Mouse (Mus musculus) adrenal gland, postnatal 4 days (tissue): ENCODE data around the gene Sema5b. TPM values are rescaled to one million over a fixed set of nuclear protein-coding genes. Genes with fewer than 3 reads are reported as not detected.
"Not testable (repeated sequence)": the region's sequence is repeated elsewhere in the genome, so short reads cannot be mapped to it uniquely, and the experiment has no call there.

ENCODE experiments used
- DNase-seq, 2 experiments: peaks; one replicate each; pipeline ENCODE4 v3.0.0; 2021 to 2022; ENCODE audit warnings: low spot score in 2 of 2, mixed read lengths in 2 of 2
- total RNA-seq, 2 experiments: library from RNA; stranded (reverse); gene quantifications; 2 replicates each; pipeline ENCODE4 v1.2.3; 2021

Sema5b gene
- total RNA-seq, 2 experiments from 2014 or later, result 11.1 to 11.7 TPM

GRCm38 (mm10) chr16:35547966-35548365 lies 7.0 kb downstream of the Sema5b start:
- DNase-seq, result no peak

- DNase-seq, result no peak
Measured at GRCm38 (mm10) chr16:35549354-35549753, 8.4 kb downstream of the Sema5b start.

DNA sequence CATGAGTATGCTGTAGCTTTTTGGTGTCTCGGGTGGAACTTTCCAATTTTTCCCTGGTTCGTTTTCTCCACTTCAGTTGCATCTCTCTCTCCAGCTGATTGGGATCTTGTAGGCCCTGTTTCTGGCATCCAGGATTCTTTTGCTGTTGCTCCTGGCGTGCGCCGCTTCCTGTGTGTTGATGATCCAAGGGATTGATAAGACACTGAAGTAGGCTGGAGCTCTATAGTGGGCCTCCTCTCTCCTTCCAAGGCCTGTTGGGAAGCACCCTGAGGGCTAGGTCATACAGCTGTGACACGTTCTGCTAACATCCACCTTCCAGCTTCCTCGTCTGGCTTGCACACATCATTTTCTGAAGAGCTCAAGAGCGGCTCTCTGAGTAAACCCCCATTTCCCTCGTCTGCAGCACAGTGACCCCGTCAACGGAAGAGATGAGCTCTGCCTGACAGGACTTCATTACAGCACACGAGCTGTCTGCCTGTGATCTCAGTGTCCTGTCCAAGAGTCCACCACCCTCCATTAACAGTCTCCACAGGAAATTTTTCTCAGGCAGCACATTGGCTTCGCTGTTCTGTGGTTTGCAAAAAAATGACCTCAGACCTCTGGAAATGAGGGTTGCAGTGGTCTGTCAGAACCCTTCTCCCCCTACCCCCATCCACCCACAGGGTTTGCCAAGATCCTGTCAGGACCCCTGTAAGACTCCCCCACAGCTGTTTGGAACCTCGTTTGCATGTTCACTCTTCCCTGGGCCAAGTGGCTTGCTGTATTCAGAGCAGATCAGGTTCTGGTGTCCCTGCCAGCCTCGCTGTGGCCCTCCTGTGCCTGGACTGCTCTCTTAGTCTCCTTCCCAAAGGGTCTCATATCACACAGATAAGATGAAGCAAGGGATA lies 14.9 kb downstream of the Sema5b start:
- DNase-seq, result no peak

DNA sequence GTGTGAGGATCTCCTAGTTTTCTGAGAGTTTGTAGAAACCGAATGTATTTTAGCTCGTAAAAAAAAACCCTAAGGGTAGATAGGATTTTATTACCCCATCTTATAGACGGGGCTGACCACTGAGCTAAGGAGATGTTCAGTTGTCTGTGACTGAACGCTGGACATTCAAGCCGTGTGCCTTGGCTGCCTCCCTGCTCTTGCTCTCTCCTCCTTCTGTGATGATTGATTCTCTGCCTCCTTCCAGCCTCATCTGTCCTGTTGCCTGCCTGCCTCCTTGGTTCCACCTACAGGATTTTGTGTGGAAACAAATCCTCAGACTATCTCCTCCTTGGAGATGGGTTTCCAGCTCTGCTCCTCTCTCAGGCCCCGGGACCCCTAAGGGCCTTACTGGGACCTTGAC lies 16.1 kb downstream of the Sema5b start:
- DNase-seq, result no peak

DNA sequence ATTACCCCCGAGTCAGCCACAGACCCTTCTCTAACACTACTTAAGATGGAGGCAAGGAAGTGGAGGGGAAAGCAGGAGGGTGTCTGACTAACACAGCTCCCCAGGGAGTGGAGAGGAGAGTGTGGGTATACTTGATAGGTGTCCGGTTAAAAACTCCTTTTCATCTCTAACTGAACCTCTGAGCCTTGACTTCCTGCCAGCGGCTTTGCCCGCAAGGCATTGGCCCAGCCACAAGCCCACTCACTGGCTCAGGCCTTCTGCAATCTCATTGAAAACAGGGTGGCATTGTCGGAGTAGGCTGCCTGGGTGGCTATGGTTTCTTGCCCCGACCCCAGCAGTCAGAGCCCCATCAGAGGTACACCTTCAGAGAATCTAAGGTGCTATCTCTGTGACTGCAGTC lies 20.6 kb downstream of the Sema5b start:
- no peak for DNase-seq

GRCm38 (mm10) chr16:35564246-35564905 lies 23.4 kb downstream of the Sema5b start:
- no peak for DNase-seq

- not testable (repeated sequence) for DNase-seq
Measured at GRCm38 (mm10) chr16:35565601-35566000, 24.7 kb downstream of the Sema5b start.

DNA sequence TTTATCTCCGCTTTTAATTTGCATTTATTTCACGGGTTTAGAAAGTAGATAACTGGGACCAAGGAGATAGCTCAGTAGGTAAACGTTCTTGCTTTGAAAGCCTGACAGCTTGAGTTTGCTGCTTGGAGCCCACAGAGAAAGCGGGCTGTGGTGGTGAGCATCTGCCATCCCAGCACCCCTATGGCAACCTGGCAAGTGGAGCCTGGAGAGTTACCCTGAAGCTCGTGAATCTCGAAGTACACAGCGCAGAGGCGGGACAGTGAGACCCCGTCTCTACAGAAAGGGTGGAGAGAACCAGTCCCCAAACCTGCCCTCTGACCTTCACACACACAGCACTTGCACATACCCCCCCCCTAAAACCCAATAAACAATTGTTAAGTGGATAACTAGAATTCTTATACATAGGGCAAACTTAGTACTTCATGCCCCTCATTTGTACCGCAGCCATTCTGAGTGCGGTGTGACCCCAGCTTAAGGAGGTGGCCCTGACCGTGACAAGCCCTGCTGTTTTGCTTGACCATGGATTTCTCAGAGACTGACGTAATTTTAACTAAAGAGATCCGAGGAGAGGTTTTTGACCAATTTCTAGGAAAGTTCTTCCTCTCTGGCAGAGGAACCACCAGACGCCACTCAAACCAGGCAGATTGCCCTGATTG lies 27.4 kb downstream of the Sema5b start:
- no peak for DNase-seq

DNA sequence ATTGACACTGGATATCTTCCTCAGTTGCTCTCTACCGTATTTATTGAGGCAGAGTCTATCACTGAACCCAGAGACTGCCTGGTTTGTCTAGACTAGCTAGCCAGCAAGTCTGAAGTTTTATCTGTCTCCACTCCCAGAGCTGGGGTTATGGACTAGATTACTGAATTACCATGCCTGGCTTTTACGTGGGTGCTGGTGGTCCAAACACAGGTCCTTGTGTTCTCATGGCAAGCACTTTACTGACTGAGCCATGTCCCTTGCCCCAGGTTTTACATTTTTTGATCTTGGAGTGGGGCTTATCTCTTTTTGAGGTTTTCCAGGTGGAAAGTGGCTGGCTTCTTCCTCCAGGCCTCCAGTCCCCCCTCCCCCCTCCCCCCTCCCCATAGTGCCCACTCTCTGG lies 28.4 kb downstream of the Sema5b start:
- no peak for DNase-seq

- DNase-seq, result no peak
Measured at GRCm38 (mm10) chr16:35569758-35570157, 28.8 kb downstream of the Sema5b start.

- DNase-seq, result no peak
Measured at GRCm38 (mm10) chr16:35570627-35571026, 29.7 kb downstream of the Sema5b start.

GRCm38 (mm10) chr16:35573586-35573985 lies 32.6 kb downstream of the Sema5b start:
- DNase-seq, result no peak

- peak in 1 of 2 experiments; percentile 9 for DNase-seq
Measured at GRCm38 (mm10) chr16:35577181-35577941, 36.4 kb downstream of the Sema5b start.

DNA sequence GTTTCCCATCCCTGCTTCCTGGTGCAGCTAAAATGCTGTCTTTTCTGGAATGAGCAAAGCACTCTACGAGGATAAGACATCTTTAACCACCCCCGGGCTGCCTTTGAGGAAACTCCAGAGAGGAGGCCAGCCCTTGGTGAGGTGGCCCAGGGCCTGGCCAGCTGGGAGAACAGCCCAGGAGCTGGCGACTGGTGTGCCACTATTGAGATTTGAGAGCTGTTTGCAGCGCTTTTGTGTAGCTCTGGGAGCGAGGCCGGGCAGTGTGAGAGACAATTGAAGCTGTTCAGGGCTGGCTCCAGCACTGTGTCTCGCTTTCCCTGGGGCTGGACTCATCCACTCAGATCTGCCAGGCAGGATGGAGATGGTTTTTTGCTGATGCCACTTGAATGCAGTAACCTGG lies 40.4 kb downstream of the Sema5b start:
- no peak for DNase-seq

GRCm38 (mm10) chr16:35583551-35584080 lies 42.7 kb downstream of the Sema5b start:
- DNase-seq, result no peak

GRCm38 (mm10) chr16:35585126-35585694 lies 44.3 kb downstream of the Sema5b start:
- DNase-seq, result no peak

DNA sequence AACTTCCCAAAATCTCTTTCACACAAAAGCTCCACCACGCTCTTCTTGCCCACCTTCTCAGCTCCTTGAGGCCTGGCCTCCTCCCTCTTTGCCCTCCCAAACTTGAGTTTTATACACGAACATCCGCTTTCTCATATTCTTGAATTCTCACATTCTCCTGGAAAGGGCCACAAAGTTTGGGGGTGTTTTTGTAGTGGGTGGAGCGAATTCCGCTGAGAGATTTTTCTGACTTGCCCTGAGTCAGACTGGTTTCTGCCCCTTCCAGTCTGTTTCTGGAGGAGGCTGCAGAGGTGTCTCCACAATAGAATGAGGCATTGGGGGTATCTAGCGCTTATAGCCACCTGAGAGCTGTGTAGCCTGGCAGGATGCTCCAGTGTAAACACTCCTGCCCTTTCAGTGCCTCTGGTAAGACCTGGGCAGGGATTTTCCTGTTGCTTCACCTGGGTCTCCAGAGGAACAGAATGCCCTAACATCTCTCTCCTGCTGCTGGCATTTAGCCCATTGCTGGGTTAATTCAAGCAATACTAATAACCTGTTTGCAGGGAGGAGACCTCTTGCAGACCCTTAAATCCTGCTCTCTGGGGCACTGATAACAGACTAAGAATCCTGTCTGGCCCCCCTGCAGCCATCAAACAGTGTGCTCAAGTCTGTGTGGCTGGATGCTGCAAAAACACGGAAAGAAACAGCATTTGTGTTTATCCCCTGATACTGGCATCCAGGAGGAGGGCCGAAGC lies 46.3 kb downstream of the Sema5b start:
- no peak for DNase-seq

DNA sequence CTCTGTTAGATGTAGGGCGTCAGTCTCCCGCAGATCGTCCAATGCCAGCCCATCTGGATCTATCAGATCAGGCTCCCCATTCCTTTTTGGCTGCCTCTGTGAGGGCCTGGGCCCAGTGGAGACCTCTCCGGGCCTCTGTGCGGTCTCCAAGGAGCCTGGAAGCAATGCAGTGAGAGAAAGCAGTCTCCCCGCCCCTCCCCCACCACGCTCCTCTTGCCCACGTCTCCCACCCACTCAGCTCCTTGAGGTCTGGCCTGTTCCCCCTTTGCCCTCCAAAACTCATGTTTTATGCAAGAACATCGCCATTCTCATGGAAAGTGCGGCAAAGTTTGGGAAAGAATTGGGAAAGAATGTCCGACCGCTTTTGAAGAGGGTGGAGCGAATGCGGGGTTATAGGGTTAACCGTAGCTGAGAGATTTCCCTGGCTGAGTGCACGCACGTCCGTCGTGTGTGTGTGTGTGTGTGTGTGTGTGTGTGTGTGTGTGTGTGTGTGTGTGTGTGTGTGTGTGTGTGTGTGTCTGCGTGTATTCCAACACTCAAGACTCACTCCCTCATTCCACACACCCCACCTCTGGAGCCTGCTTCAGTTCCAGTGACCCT lies 47.0 kb downstream of the Sema5b start:
- no peak for DNase-seq

DNA sequence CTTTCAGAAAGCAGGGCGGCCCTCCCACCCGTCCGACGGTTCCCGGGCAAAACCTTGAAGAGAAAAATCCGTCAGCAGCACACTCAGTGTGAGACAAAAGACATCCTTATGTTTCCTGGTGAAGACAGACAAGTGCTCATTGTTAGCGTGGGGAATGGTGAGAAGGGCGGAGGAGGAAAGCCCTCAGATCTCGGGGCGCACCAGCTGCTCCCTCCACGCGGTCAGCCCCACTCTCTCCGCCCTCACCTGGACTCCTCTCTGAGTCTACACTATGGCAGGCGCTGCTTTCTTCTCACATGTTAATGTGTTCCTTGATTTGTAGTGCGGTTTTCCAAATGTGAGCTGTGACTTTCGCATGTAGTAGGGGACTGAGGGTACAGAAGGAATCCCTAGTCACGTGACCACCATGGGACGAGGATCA lies 47.8 kb downstream of the Sema5b start:
- DNase-seq, result no peak
